Mouse (Mus musculus) spleen, postnatal 14 days (tissue): ENCODE results near the gene Kif7.

Experiments used
- DNase-seq, 2 experiments: peaks; one replicate each; pipeline ENCODE4 v3.0.0; 2021 to 2022; ENCODE audit warnings: low spot score in 2 of 2

The Kif7 gene

DNA sequence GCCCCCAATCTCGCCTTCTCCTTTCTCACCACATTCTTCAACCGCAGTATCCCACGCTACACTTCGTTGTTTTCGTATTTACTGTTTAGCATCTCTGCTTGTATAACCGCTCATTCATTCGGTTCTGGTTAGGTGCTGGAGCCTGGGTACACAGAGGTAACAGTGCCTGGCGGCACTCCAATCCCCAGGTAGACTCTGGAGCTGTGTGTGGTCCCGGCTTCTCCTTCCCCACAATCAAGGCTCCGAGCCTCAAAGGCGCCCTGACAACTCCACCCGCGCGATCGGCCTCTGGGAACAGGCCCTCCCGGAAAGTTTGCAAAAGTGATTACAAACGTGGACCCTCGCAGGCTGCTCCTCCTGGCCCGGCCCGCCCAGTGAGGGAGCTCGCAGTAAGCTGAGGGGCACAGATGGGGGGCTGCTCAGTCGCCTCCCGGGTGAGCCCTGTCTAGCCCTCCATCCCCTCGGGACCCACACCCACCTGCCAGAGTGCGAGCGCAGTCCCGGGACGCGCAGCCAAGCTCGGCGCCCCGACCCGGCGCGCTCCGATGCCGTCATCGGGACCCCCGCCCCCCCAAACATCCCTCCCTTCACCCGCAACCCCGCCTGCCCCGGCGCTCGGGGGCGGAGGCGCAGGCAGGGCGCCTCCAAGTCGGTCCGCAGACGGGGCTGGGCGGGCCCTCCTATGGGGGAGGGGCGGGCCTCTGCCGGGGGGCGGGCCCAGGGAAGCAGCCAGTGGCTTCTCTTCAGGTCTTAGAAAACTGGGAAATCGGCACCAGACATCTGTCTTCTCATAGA is at the start of gene Kif7:
TSS of gene Kif7 (minus strand) at position 534 of the 795 bp plus-strand sequence.
- DNase-seq = peak in 1 of 2 experiments; percentile 28

DNA sequence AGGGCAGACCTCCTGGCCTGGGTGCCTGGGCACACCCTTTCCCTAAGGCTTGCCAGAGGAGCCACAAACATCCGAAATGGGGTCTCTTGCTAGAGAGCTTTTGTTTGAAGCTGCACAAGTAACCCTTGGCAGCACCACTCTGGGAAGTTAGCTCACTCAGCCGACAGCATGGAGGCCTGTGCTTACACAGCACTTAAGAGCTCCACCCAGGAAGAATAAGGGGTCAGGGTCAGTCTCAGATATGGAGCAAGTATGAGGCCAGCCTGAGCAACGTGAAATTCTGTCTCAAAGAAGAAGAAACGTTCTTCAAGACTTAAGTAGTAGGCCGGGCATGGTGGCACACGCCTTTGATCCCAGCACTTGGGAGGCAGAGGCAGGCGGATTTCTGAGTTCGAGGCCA is 46.6 kb upstream of the Kif7 start:
- DNase-seq = no peak

DNA sequence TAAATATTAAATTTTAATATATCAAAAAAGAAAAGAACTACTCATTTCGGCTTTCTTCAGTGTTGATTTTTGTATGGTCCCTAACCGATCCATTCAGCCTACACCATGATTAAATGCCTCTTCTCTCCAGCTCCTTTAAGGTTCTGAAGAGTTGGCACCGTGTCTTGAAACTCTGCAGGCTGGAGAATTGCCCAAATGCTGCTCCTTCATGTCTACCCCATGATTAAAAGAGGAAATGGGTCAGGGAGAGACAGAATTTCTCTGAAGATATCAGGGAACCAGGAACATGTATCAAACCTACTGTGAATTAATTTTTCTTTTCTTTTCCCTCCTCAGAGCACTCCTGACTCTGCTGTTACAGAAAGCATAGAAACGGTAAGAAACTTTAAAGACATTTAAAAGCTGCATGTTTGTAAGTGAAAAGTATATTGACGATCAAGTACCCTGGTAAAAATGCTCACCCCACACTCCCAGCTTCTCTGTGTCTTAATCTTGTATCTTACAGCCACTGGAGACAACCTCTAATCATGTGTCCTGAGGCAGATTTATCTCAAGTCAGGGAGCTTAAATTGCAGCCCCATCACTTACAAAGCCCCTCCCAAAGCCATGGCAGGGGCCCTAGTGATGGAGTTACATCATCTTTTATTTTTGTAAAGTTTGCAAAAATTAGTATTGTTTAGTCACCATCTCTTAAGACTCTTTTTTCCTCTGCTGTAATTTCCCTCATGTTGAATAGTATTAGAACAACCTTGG is 45.8 kb upstream of the Kif7 start:
- no peak for DNase-seq

GRCm38 (mm10) chr7:79759766-79760165 is 44.2 kb upstream of the Kif7 start:
- DNase-seq = no peak

DNA sequence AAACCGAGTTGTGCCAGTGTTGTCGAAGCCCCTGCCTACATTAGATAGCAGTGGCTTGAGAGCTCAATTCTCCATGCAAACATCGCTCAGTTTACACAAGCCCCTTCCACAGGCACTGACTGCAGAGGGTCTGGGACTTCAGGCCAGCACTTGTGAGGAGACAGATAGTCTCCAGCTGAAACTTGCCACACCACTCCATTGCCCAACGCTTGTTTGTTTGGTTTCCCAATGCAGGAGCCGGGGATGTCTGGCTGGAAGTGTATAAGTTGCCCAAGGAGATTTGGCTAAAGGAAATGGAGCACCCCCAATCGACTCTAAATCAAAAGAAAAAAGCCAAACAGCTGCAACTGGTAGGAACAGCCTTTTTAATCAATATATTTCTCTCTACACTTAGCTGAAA is 42.7 kb upstream of the Kif7 start:
- no peak for DNase-seq

DNA sequence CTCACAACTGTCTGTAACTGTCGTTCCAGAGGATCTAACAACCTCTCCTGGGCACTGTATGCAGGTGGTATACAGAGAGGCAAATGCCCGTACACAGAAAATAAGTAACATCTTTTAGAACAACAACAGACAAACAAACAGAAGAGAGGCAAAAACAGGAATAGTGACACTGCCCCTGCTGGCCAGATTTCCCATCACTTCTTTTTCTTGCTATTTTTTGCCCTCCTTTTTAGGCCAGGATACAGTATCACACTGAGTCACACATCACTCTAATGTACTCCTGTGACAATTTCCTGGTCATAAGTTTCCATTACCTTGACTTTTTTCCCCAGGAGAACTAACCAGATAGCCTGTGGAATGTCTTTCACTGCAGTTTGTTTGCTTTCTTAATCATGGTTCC is 40.8 kb upstream of the Kif7 start:
- DNase-seq = no peak

DNA sequence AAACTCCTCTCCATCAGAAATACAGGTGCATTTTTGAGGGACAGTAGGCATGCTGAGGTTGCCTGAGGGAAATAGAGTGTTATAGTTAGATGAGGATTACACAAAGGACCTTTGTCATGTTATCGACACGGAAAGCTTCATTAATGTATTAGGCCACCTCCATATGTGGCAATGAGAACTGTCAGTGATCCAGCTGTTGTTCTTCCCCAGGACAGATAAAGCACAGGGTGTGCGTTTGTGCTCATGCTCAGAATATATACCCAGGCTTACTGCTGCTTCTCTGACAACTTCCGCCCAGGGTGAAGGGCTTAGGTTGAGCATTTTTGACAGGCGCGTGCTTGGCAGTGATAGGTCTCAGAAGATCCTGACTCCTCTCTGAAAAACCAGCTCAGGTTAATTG is 34.0 kb upstream of the Kif7 start:
- no peak for DNase-seq

DNA sequence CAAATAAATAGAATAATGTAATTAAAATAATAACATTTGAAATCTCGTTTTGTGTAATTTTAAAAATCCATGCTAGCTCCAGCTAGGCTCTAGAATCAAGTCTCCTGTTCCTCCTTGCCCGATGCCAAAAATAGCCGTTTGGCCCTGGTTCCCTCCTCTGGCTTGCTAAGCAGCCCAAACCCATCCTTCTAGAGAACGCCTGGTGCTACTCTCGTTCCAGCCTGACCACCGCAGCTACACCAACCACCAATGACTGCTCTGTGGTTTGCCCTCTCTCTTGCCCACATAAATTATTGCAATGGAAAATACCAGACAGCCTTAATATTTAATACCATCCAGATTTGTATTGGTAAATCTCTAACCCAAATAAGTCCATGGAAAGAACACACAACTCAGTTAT is 32.1 kb upstream of the Kif7 start:
- no peak for DNase-seq

- DNase-seq = no peak
Measured at GRCm38 (mm10) chr7:79744585-79744984, 29.1 kb upstream of the Kif7 start.

GRCm38 (mm10) chr7:79744051-79744450 is 28.5 kb upstream of the Kif7 start:
- no peak for DNase-seq

DNA sequence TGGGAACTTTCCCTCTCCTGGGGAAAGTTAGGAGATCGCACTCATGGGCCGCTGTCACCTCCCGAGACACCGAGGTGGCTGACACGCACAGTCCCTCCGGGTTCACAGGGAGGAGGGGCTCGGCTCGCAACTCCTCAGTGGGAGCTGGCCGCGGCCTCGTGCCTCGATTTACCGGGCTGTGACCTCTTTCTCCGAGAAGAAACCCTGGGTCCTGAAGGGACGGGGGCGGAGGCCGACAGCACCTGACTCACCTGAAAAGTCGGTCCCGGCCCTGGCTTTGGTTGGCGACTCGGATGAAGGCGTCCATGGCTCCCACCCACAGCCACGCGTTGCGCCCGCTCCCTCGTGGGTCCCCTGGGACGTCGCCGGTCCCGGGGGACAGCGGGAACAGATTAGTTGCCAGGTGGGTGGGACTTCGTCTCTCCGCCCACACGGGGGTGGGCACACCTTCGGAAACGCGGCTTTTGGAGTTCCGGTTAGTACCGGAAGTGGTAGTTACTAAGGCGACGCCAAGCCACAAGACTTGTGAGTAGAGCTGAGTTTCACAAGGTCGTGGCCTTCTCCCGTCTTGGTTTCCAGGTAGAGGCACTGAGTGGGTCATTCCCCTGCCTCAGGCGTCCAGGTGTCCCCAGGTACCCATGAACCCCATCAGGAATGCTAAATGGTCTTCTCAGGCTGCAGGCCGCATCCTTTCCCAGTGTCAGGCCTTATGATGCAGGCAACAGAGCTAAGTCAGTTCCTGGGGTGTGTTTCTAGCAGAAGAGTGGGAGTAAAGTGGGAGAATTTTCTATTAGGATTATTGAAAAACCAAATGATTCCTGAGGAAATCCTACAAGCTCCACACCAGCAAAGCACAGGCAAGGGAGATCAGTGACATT is 27.4 kb upstream of the Kif7 start, which contains the start of the genes Pex11a and Wdr93:
TSS of gene Pex11a (minus strand) at position 473 of the 878 bp plus-strand sequence.
TSS of gene Wdr93 (plus strand) at position 505 of the 878 bp plus-strand sequence.
- peak; percentile 40 to 59 for DNase-seq

DNA sequence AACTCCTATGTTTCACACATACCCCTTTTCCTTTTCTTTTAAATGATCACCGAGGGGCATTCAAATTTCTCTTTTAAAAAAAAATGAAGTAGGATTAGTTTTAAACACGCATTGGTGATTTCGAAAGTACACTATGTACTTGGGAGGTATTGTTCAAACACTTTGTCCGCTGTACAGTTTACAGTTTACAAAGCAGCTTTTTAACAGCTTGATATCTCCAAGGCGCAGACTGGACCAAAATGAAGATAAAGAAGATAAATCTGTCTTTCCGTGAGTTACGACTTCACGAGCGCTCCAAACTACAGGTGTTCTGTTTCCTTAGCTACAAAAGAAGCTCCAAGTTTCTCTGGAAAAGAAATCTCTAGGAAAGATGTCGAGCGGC is 26.7 kb upstream of the Kif7 start:
- DNase-seq = no peak

- no peak for DNase-seq
Measured at GRCm38 (mm10) chr7:79740279-79740678, 24.8 kb upstream of the Kif7 start.

- no peak for DNase-seq
Measured at GRCm38 (mm10) chr7:79738913-79739312, 23.4 kb upstream of the Kif7 start.

- no peak for DNase-seq
Measured at GRCm38 (mm10) chr7:79736511-79736910, 21.0 kb upstream of the Kif7 start.

DNA sequence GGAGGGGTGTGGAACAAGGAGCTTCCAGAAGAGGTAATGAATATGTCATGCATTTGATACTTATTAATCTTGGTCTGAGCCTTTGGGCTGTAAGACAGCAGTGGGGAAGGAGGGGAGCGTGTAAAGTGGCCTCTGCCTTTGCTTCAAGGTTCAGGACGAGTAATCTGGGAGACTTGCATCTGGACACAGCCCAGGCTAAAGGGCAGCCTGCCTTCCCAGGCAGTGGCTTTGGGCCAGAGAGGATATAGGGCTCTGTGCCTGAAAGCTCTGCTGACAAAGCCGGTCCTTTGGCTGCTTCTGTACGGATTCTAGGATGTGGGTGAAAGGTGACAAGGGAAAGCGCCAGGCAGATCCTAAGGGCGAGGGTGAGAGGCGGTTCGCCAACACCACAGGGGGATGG is 19.0 kb upstream of the Kif7 start:
- no peak for DNase-seq

- no peak for DNase-seq
Measured at GRCm38 (mm10) chr7:79732622-79733021, 17.1 kb upstream of the Kif7 start, which contains the start of gene Plin1. TSS of gene Plin1 (minus strand) at chr7:79732903.

DNA sequence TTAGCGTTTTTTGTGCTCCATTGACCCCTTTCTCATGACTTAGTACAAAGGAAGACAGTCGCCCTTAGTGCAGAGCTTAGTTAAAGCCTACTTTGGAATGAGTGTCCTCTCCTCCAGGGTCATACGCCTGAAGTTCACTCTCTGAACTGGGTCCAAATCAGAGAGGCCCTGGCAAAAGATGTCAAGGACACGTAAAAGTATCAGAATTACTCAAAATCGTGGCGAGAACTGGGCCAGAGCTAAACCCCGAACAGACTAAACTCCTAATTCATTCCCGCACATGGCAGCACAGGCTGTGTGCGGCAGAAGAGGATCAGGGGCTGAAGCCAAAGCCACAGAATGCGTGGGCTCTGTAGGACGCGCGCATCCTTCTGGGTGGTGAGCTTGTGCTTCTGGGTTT is 15.9 kb upstream of the Kif7 start:
- no peak for DNase-seq

GRCm38 (mm10) chr7:79729743-79730370 is 14.3 kb upstream of the Kif7 start:
- no peak for DNase-seq

DNA sequence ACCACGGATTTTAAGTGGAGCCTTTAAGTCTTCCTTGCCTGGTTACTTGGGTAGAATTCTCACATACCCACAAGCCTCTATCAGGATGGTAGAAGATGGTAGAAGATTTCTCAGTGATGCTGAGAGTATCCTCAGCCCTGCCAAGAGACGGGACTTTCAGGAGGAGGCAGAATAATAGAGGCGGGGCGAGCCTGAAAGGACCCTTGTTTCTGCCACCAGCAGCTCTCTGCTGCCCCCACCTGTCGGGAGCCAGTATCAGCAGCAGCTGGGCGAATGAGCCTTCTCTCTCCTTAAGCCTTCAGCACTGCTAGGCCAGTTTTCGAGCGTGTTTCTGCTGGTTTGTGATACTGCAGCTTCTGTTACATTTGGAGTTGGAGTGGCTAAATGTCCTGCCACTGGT is 13.6 kb upstream of the Kif7 start:
- DNase-seq = peak in 1 of 2 experiments; percentile 38

DNA sequence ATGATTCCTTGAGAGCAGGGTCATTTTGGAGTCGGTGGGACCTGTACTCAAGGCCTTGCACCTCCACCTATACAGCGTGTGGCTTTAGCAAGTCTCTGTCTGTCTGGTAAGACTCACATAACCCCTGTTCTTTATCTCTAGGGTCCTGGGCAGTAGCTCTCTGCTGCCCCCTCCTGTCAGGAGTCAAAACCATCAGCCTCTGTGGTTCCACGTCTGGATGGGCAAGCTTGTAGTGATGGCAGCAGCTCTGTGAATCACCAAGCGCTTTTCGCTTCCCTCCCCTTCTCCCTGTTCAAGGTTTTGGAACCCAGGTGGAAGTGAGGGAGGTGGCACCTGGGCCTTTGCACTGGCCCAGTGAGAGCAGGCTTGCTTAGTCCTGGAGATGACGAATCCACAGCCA is 12.7 kb upstream of the Kif7 start:
- DNase-seq = peak in 1 of 2 experiments; percentile 41
